Mouse (Mus musculus) midbrain, embryonic 10.5 days (tissue): Measurements from ENCODE around the gene Map3k5. TPM values are rescaled to one million over a fixed set of nuclear protein-coding genes. Genes with fewer than 3 reads are reported as not detected.

ENCODE experiments used
- DNase-seq: peaks from one replicate; pipeline ENCODE4 v3.0.0-alpha.2; 2017; ENCODE audit warnings: low spot score
- H3K27ac ChIP-seq: fragments of 300-500 bp; sonication (generic); replicated peaks from 2 replicates; pipeline ENCODE4 v1.5.1; 2016; ENCODE audit warnings: mild to moderate bottlenecking
- H3K27me3 ChIP-seq: fragments of 300-500 bp; sonication (generic); 2 replicates; pipeline ENCODE4 v1.6.1; 2016; ENCODE audit warnings: low read depth, mild to moderate bottlenecking; ENCODE audit not compliant: poor library complexity, severe bottlenecking
- H3K36me3 ChIP-seq: fragments of 300-500 bp; sonication (generic); 2 replicates; pipeline ENCODE4 v1.6.1; 2016; ENCODE audit warnings: mild to moderate bottlenecking, moderate library complexity
- H3K4me1 ChIP-seq: fragments of 300-500 bp; sonication (generic); 2 replicates; pipeline ENCODE4 v1.6.1; 2016
- H3K4me3 ChIP-seq: fragments of 300-500 bp; sonication (generic); 2 replicates; pipeline ENCODE4 v1.5.1; 2016; ENCODE audit warnings: mild to moderate bottlenecking, moderate library complexity
- H3K9me3 ChIP-seq: fragments of 300-500 bp; sonication (generic); replicated peaks from 2 replicates; pipeline ENCODE4 v1.6.1; 2016; ENCODE audit warnings: mild to moderate bottlenecking
- WGBS: fragments of 180-500 bp; shearing (Covaris S2); methylation state at CpG from one replicate; pipeline ENCODE4 v1.1.7; 2016; 5-methylcytosine and 5-hydroxymethylcytosine counted together
- polyA plus RNA-seq: library from polyadenylated mRNA; unstranded; fragments of >200 nt; fragmentation: Nextera tagmentation; extraction: Ambion mirVana; gene quantifications from 2 replicates; pipeline ENCODE4 v1.2.1, GENCODE M21; 2016

Gene Map3k5
- polyA plus RNA-seq, 1 experiment from 2014 or later, result 0.32 TPM

DNA sequence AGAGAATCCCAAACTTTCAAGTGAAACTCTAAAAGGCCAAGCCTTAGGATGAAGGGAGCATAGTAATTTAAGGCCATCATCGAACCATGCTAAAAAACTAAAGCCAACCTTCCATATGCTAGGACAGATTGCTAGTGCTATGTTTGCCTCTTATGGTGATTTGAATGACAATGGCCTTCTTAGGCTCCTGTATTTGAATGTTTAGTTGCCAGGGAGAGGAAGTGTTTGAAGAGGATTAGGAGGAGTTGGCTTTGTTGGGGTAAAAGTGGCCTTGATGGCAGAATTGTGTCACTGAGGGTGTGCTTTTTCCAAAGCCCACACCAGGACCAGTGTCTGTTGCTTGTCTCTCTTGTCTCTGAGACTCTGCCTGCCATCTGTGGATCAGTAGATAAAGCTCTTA is 96.4 kb downstream of the Map3k5 start:
- H3K27ac ChIP-seq, result no peak overlapping the region
- no peaks in the 10 kb centered on the region for H3K36me3 ChIP-seq
- 79% methylated on average over 1 of the region's 1 CpGs for WGBS
- no peak overlapping the region for H3K4me3 ChIP-seq
- no peaks in the 10 kb centered on the region; the same call in 1 of the 2 replicates for H3K27me3 ChIP-seq
- no peaks in the 10 kb centered on the region for H3K9me3 ChIP-seq
- no peak for DNase-seq
- peaks cover 11% of the 10 kb centered on the region for H3K4me1 ChIP-seq

GRCm38 (mm10) chr10:20031936-20032335 is 97.7 kb downstream of the Map3k5 start:
- 86% methylated on average over 2 of the region's 2 CpGs for WGBS
- H3K36me3 ChIP-seq, result no peaks in the 10 kb centered on the region
- DNase-seq, result no peak

DNA sequence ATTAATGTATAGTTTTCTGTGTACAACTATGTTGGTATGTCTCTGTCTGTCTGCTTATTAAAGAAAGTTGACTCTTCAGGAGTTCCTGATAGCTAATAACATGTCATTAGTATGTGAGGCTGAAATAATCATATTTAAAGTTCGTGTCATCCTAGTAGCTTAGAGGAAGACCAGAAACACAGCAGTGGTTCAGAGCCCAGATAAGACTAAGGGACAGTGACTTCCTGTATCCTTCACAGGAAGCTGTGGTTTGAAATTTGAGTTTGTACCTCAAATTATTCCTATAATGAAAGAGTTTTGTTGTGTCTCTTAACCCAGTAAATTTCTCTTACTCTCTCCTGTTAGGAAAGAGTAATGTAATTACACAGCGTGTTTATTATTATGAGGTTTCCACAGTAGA is 102.1 kb downstream of the Map3k5 start:
- Histone ChIP-seq H3K4me3 (no peak overlapping the region), H3K4me1 (peaks cover 4% of the 10 kb centered on the region; the same call in 1 of the 2 replicates), H3K9me3 (no peaks in the 10 kb centered on the region), H3K27me3 (no peaks in the 10 kb centered on the region; the same call in 1 of the 2 replicates), H3K36me3 (no peaks in the 10 kb centered on the region), H3K27ac (no peak overlapping the region)
- no peak for DNase-seq
- WGBS, result 84% methylated on average over 2 of the region's 2 CpGs

More at GRCm38 (mm10) chr10:20031936-20032335, 97.7 kb downstream of the Map3k5 start:
- Histone ChIP-seq H3K4me1 (peaks cover 11% of the 10 kb centered on the region), H3K9me3 (no peaks in the 10 kb centered on the region), H3K4me3 (no peak overlapping the region), H3K27me3 (no peaks in the 10 kb centered on the region; the same call in 1 of the 2 replicates), H3K27ac (no peak overlapping the region)

- no peaks in the 10 kb centered on the region for H3K9me3 ChIP-seq
- H3K36me3 ChIP-seq, result no peaks in the 10 kb centered on the region
- H3K4me3 ChIP-seq, result no peak overlapping the region
- peaks cover 4% of the 10 kb centered on the region; the same call in 1 of the 2 replicates for H3K4me1 ChIP-seq
- no peak overlapping the region for H3K27ac ChIP-seq
- 86% methylated on average over 7 of the region's 7 CpGs for WGBS
- no peaks in the 10 kb centered on the region; the same call in 1 of the 2 replicates for H3K27me3 ChIP-seq
- DNase-seq, result no peak
Measured at GRCm38 (mm10) chr10:20036846-20037245, 102.6 kb downstream of the Map3k5 start.

GRCm38 (mm10) chr10:20039531-20039930 is 105.3 kb downstream of the Map3k5 start:
- H3K4me3 ChIP-seq, result no peak overlapping the region
- no peak overlapping the region for H3K27ac ChIP-seq
- no peaks in the 10 kb centered on the region for H3K36me3 ChIP-seq
- no peaks in the 10 kb centered on the region for H3K9me3 ChIP-seq
- H3K27me3 ChIP-seq, result no peaks in the 10 kb centered on the region
- 88% methylated on average over 3 of the region's 3 CpGs for WGBS
- DNase-seq, result no peak
- H3K4me1 ChIP-seq, result peaks cover 4% of the 10 kb centered on the region; the same call in 1 of the 2 replicates

DNA sequence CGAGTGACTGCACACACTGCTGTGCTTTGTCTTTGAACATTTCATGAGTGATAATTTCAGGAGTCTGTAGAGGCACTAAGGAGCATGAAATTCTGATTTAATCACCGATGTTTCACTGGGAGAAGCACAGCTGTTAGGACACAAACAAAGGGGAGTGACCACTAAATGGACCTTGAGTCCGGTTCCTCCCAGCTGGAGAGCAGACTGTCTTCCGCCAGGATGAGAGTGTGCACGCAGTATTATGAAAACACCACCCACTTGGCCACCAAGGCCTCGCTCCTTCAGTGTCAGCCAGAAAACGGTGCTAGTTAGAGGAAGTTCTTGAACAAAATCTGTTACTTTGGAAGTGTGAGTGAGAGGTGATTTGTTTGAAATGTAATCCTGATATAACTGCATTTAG is 105.8 kb downstream of the Map3k5 start:
- DNase-seq, result no peak
- Histone ChIP-seq H3K36me3 (no peaks in the 10 kb centered on the region), H3K27me3 (no peaks in the 10 kb centered on the region), H3K27ac (no peak overlapping the region), H3K4me1 (peaks cover 4% of the 10 kb centered on the region; the same call in 1 of the 2 replicates), H3K4me3 (no peak overlapping the region), H3K9me3 (no peaks in the 10 kb centered on the region)
- WGBS, result 74% methylated on average over 7 of the region's 7 CpGs

DNA sequence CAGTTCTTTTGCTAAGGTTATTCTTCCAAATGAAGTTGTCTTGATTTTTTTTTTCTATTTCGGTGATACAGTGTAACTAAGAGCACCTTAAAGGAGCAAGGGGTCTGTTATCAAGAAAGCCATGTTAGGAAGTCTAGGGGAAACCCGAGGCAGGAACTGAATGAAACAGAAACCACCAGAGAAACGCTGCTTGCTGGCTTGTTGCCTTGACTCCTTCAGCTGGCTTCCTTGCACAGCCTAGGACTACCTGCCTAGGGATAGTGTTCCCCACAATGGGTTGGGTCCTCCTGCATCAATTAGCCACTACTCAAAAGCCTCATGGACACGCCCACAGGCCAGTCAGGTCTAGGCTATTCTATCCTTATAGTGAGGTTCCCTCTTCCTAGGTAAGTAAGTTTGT is 106.4 kb downstream of the Map3k5 start:
- 86% methylated on average over 4 of the region's 4 CpGs for WGBS

DNA sequence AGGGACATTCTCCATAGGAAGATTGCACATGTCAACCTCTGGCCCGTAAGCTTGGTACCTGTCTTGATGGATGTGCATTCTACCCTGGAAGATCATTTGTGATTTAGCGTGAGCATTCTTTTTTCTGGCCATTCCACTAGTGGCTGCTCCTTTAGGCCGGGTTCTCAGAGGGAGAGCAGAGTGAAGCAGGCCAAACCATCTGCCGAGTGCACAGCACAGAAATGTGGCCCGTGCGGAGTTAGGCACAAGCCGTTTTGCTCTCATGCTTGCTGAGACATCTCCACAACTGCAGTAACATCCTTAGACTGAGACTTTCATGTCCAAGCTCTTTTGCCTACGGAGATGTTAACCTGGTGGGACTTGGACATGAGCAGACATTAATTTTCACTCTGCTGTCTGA is 107.8 kb downstream of the Map3k5 start:
- Histone ChIP-seq H3K4me1 (peaks cover 4% of the 10 kb centered on the region; the same call in 1 of the 2 replicates), H3K36me3 (no peaks in the 10 kb centered on the region), H3K9me3 (no peaks in the 10 kb centered on the region), H3K27ac (no peak overlapping the region), H3K27me3 (no peaks in the 10 kb centered on the region), H3K4me3 (no peak overlapping the region)
- DNase-seq, result no peak
- 91% methylated on average over 8 of the region's 8 CpGs for WGBS

More for the DNA sequence above, 106.4 kb downstream of the Map3k5 start:
- Histone ChIP-seq H3K36me3 (no peaks in the 10 kb centered on the region), H3K9me3 (no peaks in the 10 kb centered on the region), H3K4me1 (peaks cover 4% of the 10 kb centered on the region; the same call in 1 of the 2 replicates), H3K27me3 (no peaks in the 10 kb centered on the region), H3K27ac (no peak overlapping the region), H3K4me3 (no peak overlapping the region)
- DNase-seq, result no peak

DNA sequence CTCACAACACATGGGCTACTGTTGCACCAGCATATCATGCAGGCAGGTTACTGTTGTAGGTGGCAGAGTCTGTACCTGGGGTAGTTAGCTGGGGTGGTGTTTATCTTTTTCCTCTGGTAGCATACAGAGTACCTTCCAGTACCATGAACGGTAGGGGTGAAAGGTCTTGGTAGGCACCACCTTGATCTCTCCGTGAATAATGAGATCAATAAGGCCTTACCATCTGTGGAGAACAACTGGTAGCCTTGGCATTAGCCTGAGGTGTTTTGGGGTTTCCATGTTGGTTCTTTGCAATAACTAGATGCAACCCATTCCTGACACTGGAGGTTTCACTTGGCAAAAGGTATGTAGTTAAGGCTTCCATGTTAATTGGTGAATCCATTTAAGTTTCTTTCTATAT is 109.8 kb downstream of the Map3k5 start:
- peaks cover 4% of the 10 kb centered on the region; the same call in 1 of the 2 replicates for H3K4me1 ChIP-seq
- H3K27me3 ChIP-seq, result no peaks in the 10 kb centered on the region
- H3K27ac ChIP-seq, result no peak overlapping the region
- no peak for DNase-seq
- H3K36me3 ChIP-seq, result no peaks in the 10 kb centered on the region
- 90% methylated on average over 2 of the region's 2 CpGs for WGBS
- no peak overlapping the region for H3K4me3 ChIP-seq
- H3K9me3 ChIP-seq, result no peaks in the 10 kb centered on the region

DNA sequence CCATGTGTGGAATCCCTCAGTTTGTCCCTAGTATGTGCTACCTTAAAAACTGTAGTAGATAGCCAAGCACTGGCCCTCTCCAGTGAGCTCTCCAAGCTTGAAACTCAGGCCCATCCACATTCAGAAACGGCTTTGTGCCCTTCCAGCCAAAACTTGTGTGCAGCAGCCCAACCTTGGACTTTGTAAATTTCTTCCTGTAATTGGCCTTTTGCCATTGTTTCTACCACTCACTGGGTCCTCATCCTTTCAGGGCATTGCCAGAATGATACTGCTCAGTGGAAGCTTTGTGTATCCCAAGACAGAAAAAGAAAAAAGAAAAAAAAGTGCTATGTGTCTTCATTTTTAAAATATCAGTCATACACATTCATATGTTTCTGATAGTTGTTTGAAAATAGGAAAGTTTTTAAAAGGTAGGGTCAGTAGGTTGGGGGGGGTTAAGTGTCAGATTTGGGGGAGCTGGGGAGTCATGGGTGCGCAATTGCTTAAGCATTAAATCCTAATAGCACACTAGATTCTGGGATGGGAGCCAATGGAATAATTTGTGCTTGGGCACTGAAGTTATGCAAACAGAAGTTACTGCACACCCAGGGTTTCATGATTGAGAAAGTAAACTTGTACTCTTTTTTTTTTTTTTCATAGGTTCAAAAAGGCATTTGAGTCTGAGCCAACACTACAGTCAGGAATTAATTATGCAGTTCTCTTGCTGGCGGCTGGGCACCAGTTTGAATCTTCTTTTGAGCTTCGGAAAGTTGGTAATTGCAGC is 111.6 kb downstream of the Map3k5 start:
- H3K4me3 ChIP-seq, result no peak overlapping the region
- no peak for DNase-seq
- no peaks in the 10 kb centered on the region for H3K9me3 ChIP-seq
- no peak overlapping the region for H3K27ac ChIP-seq
- no peaks in the 10 kb centered on the region for H3K27me3 ChIP-seq
- no peaks in the 10 kb centered on the region for H3K4me1 ChIP-seq
- WGBS, result 93% methylated on average over 4 of the region's 4 CpGs
- H3K36me3 ChIP-seq, result no peaks in the 10 kb centered on the region

GRCm38 (mm10) chr10:20056859-20057644 is 122.8 kb downstream of the Map3k5 start:
- no peaks in the 10 kb centered on the region for H3K9me3 ChIP-seq
- no peaks in the 10 kb centered on the region; the same call in 1 of the 2 replicates for H3K4me1 ChIP-seq
- no peaks in the 10 kb centered on the region for H3K36me3 ChIP-seq
- no peak overlapping the region for H3K4me3 ChIP-seq
- no peak for DNase-seq
- no peaks in the 10 kb centered on the region for H3K27me3 ChIP-seq
- no peak overlapping the region for H3K27ac ChIP-seq
- 94% methylated on average over 14 of the region's 14 CpGs for WGBS

DNA sequence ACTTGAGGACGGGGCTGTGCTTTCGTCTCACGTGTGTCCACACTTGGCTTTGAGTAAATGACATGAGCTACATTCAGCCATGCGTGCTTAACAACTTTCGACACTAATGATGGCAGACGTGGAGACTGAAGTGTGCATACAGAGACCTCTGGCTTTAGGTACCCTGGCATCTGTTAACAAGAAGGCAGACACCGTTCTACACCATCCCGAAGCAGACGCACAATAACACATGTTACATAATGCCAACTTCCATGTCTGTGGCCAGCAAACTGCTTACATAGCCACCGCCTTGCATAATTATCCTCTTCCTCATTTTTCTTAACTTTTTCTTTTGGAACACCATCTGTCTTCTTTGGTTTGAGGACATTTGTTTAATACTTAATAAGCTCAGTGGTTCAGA is 123.8 kb downstream of the Map3k5 start:
- H3K27ac ChIP-seq, result no peak overlapping the region
- 91% methylated on average over 10 of the region's 10 CpGs for WGBS
- no peaks in the 10 kb centered on the region for H3K27me3 ChIP-seq
- H3K36me3 ChIP-seq, result no peaks in the 10 kb centered on the region
- no peak for DNase-seq
- no peaks in the 10 kb centered on the region; the same call in 1 of the 2 replicates for H3K4me1 ChIP-seq
- H3K4me3 ChIP-seq, result no peak overlapping the region
- H3K9me3 ChIP-seq, result no peaks in the 10 kb centered on the region

GRCm38 (mm10) chr10:20058841-20059240 is 124.6 kb downstream of the Map3k5 start:
- Histone ChIP-seq H3K4me1 (no peaks in the 10 kb centered on the region; the same call in 1 of the 2 replicates), H3K36me3 (no peaks in the 10 kb centered on the region), H3K27ac (no peak overlapping the region), H3K4me3 (no peak overlapping the region), H3K27me3 (no peaks in the 10 kb centered on the region), H3K9me3 (no peaks in the 10 kb centered on the region)
- DNase-seq, result no peak
- 83% methylated on average over 10 of the region's 10 CpGs for WGBS
